ENCODE assay signal across 8 mouse cellular contexts in the genomic region with DNA sequence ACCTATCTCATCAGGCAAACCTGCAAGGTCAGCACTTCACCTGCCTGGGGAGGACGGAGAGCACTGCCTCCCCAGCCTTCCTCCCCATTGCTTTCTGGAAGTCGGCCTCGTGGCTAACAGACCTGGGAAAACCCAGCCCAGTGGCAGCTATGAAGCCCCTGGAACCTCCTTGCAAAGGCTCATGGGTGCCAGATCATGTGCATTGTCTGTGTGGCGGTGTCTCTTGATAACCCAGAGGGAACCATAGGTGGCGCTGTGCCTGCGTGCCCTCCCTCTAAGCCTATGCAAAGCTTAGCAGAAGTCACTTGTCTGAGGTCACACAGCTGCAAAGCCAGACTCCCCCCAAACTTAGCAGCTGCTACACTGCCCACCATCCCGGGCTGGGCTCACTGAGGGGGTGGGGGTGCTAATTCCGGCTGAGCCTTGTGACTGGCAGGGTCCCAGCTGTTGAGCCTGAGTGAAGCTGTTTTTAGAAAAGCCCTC. TPM values are rescaled to one million over a fixed set of nuclear protein-coding genes. Genes with fewer than 3 reads are reported as not detected.
DNase-seq lines count a peak whose midpoint lies in the region; ATAC-seq and TF ChIP-seq lines count a peak whose summit lies in the region.

No protein-coding gene starts in this region.

- no peaks in the 10 kb centered on the region for H3K36me3 ChIP-seq in forebrain, embryonic 16.5 days (ENCODE audit: control insufficient read depth, insufficient read depth)
- H3K36me3 ChIP-seq in lung, embryonic 14.5 days (ENCODE audit: insufficient read depth) = no peaks in the 10 kb centered on the region

- peak; percentile 58 to 76 for DNase-seq in CD8-positive naive resting alpha-beta T cell, adult 2 months (ENCODE audit: low read depth in 2 of 2, low spot score in 2 of 2)
- peak; percentile 64 for DNase-seq in adrenal gland, postnatal 25 days
- peak; percentile 72 to 75 for DNase-seq in heart, postnatal 36 days
- peak; percentile 52 to 65 for DNase-seq in layer of hippocampus, adult 8-10 months (ENCODE audit: low spot score in 2 of 2)
- peak; percentile 86 for DNase-seq in lung, embryonic 14.5 days
- peak; percentile 89 for DNase-seq in thymus, postnatal 14 days

- whole genome bisulfite sequencing in forebrain, embryonic 16.5 days = 11% methylated on average over 8 of the region's 8 CpGs
- 11% methylated on average over 8 of the region's 8 CpGs for WGBS in lung, embryonic 14.5 days
- 10% methylated on average over 8 of the region's 8 CpGs for WGBS in olfactory bulb, adult 2 months

- no peak overlapping the region for H3K4me3 ChIP-seq in forebrain, embryonic 16.5 days (replicated peaks; ENCODE audit: low read length)
- H3K4me3 ChIP-seq in lung, embryonic 14.5 days (ENCODE audit: low read depth, low read length) = no peak overlapping the region
- no peak overlapping the region for H3K4me3 ChIP-seq in olfactory bulb, adult 2 months (ENCODE audit: insufficient read depth, low read depth, low read length)

- intact Hi-C loops in heart, postnatal 36 days (cut with DNase I) = no loop called here

- peaks cover 17% of the 10 kb centered on the region for H3K4me1 ChIP-seq in forebrain, embryonic 16.5 days (replicated peaks; ENCODE audit: control insufficient read depth, insufficient read depth, low read length)
- H3K4me1 ChIP-seq in lung, embryonic 14.5 days (ENCODE audit: insufficient read depth) = no peaks in the 10 kb centered on the region; the same call in 1 of the 2 replicates
- peaks cover 62% of the 10 kb centered on the region for H3K4me1 ChIP-seq in olfactory bulb, adult 2 months (ENCODE audit: control insufficient read depth, insufficient read depth, low read length)

- ATAC-seq in forebrain, embryonic 16.5 days = peak; percentile 65
- peak; percentile 77 for ATAC-seq in lung, embryonic 14.5 days (ENCODE audit: insufficient read depth)

- H3K9me3 ChIP-seq in forebrain, embryonic 16.5 days (ENCODE audit: control insufficient read depth, low read length) = no peaks in the 10 kb centered on the region
- no peaks in the 10 kb centered on the region for H3K9me3 ChIP-seq in lung, embryonic 14.5 days (ENCODE audit: low read depth, low read length)

- no peak overlapping the region for H3K27ac ChIP-seq in forebrain, embryonic 16.5 days (ENCODE audit: low read length)
- H3K27ac ChIP-seq in lung, embryonic 14.5 days (ENCODE audit: low read depth) = peak overlapping the region; percentile 20; the same call in 1 of the 2 replicates
- peak overlapping the region; percentile 69 for H3K27ac ChIP-seq in olfactory bulb, adult 2 months (ENCODE audit: insufficient read depth, low read depth, low read length)

- H3K4me2 ChIP-seq in forebrain, embryonic 16.5 days (ENCODE audit: low read length) = no peak overlapping the region
- no peak overlapping the region for H3K4me2 ChIP-seq in lung, embryonic 14.5 days

- peak; percentile 88 for TF ChIP-seq CTCF in lung, embryonic 14.5 days (IDR thresholded peaks at IDR 0.05; ENCODE audit: low read depth)
- TF ChIP-seq CTCF in olfactory bulb, adult 2 months (IDR thresholded peaks at IDR 0.05; ENCODE audit: insufficient read depth, low read depth, low read length) = 0 out of 2 replicates have a peak, but pooled peaks have one; percentile 40

- H3K27me3 ChIP-seq in forebrain, embryonic 16.5 days (replicated peaks; ENCODE audit: control insufficient read depth, insufficient read depth, low read length) = peaks cover 3% of the 10 kb centered on the region; the same call in 1 of the 2 replicates
- peaks cover 9% of the 10 kb centered on the region for H3K27me3 ChIP-seq in lung, embryonic 14.5 days (ENCODE audit: insufficient read depth, low read length)

- no peak overlapping the region for H3K9ac ChIP-seq in forebrain, embryonic 16.5 days (replicated peaks; ENCODE audit: low read depth, low read length)
- H3K9ac ChIP-seq in lung, embryonic 14.5 days = no peak overlapping the region

- TF ChIP-seq POLR2A in olfactory bulb, adult 2 months (IDR thresholded peaks at IDR 0.05; ENCODE audit: insufficient read depth, low read depth, low read length) = no peak

RNA-seq across cellular contexts. Expression of gene Adssl1, which starts 1.9 kb away (rescaled TPM):
- 17.8 and 21.0 TPM in 2 replicates for total RNA-seq in adrenal gland, postnatal 25 days (2021)
- polyA plus RNA-seq in forebrain, embryonic 16.5 days (2015; fragmentation: Nextera tagmentation; extraction: Ambion mirVana) = 1.8 and 2.4 TPM in 2 replicates
- 100 to 1,000 TPM; 162 to 165 TPM for total RNA-seq in heart, postnatal 36 days (2021)
- 10 to 100 TPM in 3 of 4 experiments, 1 to 10 TPM in 1; 9.6 to 30.4 (median 20.8) TPM for total RNA-seq in layer of hippocampus, adult 8-10 months (2022)
- 3.8 and 5.0 TPM in 2 replicates for polyA plus RNA-seq in lung, embryonic 14.5 days (2014; fragmentation: Nextera tagmentation; extraction: Ambion mirVana)
- not detected in 2 replicates for polyA plus RNA-seq in olfactory bulb, adult 2 months (2012; ENCODE audit: insufficient read depth, insufficient read length, low replicate concordance, missing spikeins)

RNA-seq across cellular contexts. Expression of gene Siva1, which starts 26.5 kb away (rescaled TPM):
- 34.8 and 46.0 TPM in 2 replicates for total RNA-seq in adrenal gland, postnatal 25 days (2021)
- 68.9 and 75.9 TPM in 2 replicates for polyA plus RNA-seq in forebrain, embryonic 16.5 days (2015; fragmentation: Nextera tagmentation; extraction: Ambion mirVana)
- total RNA-seq in heart, postnatal 36 days (2021) = 10 to 100 TPM; 29.4 to 31.0 TPM
- 10 to 100 TPM; 20.8 to 23.5 (median 22.1) TPM for total RNA-seq in layer of hippocampus, adult 8-10 months (2022)
- 253 and 291 TPM in 2 replicates for polyA plus RNA-seq in lung, embryonic 14.5 days (2014; fragmentation: Nextera tagmentation; extraction: Ambion mirVana)
- not detected in 2 replicates for polyA plus RNA-seq in olfactory bulb, adult 2 months (2012; ENCODE audit: insufficient read depth, insufficient read length, low replicate concordance, missing spikeins)

RNA-seq across cellular contexts. Expression of gene Inf2, which starts 29.4 kb away (rescaled TPM):
- 32.6 and 34.1 TPM in 2 replicates for total RNA-seq in adrenal gland, postnatal 25 days (2021)
- polyA plus RNA-seq in forebrain, embryonic 16.5 days (2015; fragmentation: Nextera tagmentation; extraction: Ambion mirVana) = 2.6 TPM in 2 replicates
- total RNA-seq in heart, postnatal 36 days (2021) = 10 to 100 TPM; 16.6 to 23.9 TPM
- 100 to 1,000 TPM; 111 to 121 (median 115) TPM for total RNA-seq in layer of hippocampus, adult 8-10 months (2022)
- polyA plus RNA-seq in lung, embryonic 14.5 days (2014; fragmentation: Nextera tagmentation; extraction: Ambion mirVana) = 4.5 and 5.2 TPM in 2 replicates
- polyA plus RNA-seq in olfactory bulb, adult 2 months (2012; ENCODE audit: insufficient read depth, insufficient read length, low replicate concordance, missing spikeins) = not detected in 2 replicates

RNA-seq across cellular contexts. Expression of gene Akt1, which starts 56.7 kb away (rescaled TPM):
- total RNA-seq in adrenal gland, postnatal 25 days (2021) = 395 and 413 TPM in 2 replicates
- polyA plus RNA-seq in forebrain, embryonic 16.5 days (2015; fragmentation: Nextera tagmentation; extraction: Ambion mirVana) = 56.9 and 57.1 TPM in 2 replicates
- total RNA-seq in heart, postnatal 36 days (2021) = 100 to 1,000 TPM; 184 to 212 TPM
- total RNA-seq in layer of hippocampus, adult 8-10 months (2022) = 100 to 1,000 TPM; 153 to 162 (median 161) TPM
- 140 and 166 TPM in 2 replicates for polyA plus RNA-seq in lung, embryonic 14.5 days (2014; fragmentation: Nextera tagmentation; extraction: Ambion mirVana)
- not detected in 2 replicates for polyA plus RNA-seq in olfactory bulb, adult 2 months (2012; ENCODE audit: insufficient read depth, insufficient read length, low replicate concordance, missing spikeins)
